Mouse (Mus musculus) thymus, adult 2 months (tissue): ENCODE data around the gene Bmper. TPM values are rescaled to one million over a fixed set of nuclear protein-coding genes. Genes with fewer than 3 reads are reported as not detected.
A peak's percentile ranks its signal among the peaks of the same experiment; 100 is the strongest.

Experiments
- DNase-seq: peaks from one replicate; pipeline ENCODE4 v3.0.0; 2021
- H3K27ac ChIP-seq: fragments of 200-500 bp; 2 replicates; pipeline ENCODE4 v1.5.1; 2012; ENCODE audit warnings: low read length, control low read depth; ENCODE audit not compliant: control insufficient read depth, insufficient read depth
- H3K27me3 ChIP-seq: fragments of 200-500 bp; 2 replicates; pipeline ENCODE4 v1.6.1; 2012; ENCODE audit warnings: mild to moderate bottlenecking, low read length, moderate library complexity, mixed read lengths; ENCODE audit not compliant: control insufficient read depth, insufficient read depth
- H3K36me3 ChIP-seq: fragments of 200-500 bp; 2 replicates; pipeline ENCODE4 v1.6.1; 2012; ENCODE audit warnings: mild to moderate bottlenecking, low read length, moderate library complexity; ENCODE audit not compliant: control insufficient read depth, insufficient read depth
- H3K4me1 ChIP-seq: fragments of 200-500 bp; replicated peaks from 2 replicates; pipeline ENCODE4 v1.6.1; 2012; ENCODE audit warnings: low read length; ENCODE audit not compliant: control insufficient read depth, insufficient read depth
- H3K4me3 ChIP-seq: fragments of 200-500 bp; 2 replicates; pipeline ENCODE4 v1.5.1; 2012; ENCODE audit warnings: mild to moderate bottlenecking, low read length, control low read depth, moderate library complexity; ENCODE audit not compliant: control insufficient read depth, insufficient read depth
- CTCF ChIP-seq: fragments of 200-500 bp; IDR thresholded peaks from 2 replicates; pipeline ENCODE4 v1.5.1; 2012; ENCODE audit warnings: mild to moderate bottlenecking, control low read depth, low read length, moderate library complexity, borderline replicate concordance; ENCODE audit not compliant: control insufficient read depth, poor library complexity, insufficient read depth; ENCODE audit errors: extremely low read depth
- POLR2A ChIP-seq: fragments of 200-500 bp; IDR thresholded peaks from 2 replicates; pipeline ENCODE4 v1.6.1; 2012; ENCODE audit warnings: mild to moderate bottlenecking, low read length, control low read depth, moderate library complexity; ENCODE audit not compliant: control insufficient read depth, poor library complexity, insufficient read depth; ENCODE audit errors: extremely low read depth
- WGBS: fragments of 180-500 bp; shearing (Covaris S2); methylation state at CpG from one replicate; pipeline ENCODE4 v1.1.7; 2018; 5-methylcytosine and 5-hydroxymethylcytosine counted together
- polyA plus RNA-seq: library from polyadenylated mRNA; depleted of rRNA; stranded (reverse); fragments of >200 nt; gene quantifications from 2 replicates; pipeline ENCODE4 v1.2.3, GENCODE M21; 2012

The Bmper gene
- polyA plus RNA-seq, 1 experiment, result 0.40 TPM

DNA sequence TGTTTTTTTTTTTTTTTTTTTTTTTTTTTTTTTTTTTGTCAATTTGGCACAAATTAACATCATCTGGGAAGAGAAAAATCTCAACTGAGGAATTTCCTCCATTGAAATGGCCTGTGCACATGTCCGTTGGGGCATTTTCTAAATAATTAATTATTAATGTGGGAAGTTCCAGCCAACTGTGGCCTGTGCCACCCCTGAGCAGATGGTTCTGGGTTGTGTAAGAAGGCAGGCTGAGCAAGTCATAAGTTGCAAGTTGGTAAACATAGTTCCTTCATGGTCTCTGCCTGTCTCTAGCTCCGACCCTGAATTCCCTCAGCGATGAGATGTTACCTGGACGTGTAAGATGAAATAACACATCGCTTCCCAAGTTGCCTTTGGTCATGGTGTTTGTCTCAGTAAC, 16.7 kb upstream of the Bmper start:
- TF ChIP-seq POLR2A, result no peak
- no peak for TF ChIP-seq CTCF
- Histone ChIP-seq H3K4me3 (no peak overlapping the region), H3K27ac (no peak overlapping the region), H3K27me3 (no peaks in the 10 kb centered on the region), H3K4me1 (no peaks in the 10 kb centered on the region), H3K36me3 (no peaks in the 10 kb centered on the region)
- 97% methylated on average over 5 of the region's 5 CpGs for WGBS
- no peak for DNase-seq

- TF ChIP-seq CTCF, result peak; percentile 83
- TF ChIP-seq POLR2A, result no peak
- DNase-seq, result peak; percentile 56
- 12% methylated on average over 11 of the region's 11 CpGs for WGBS
- Histone ChIP-seq H3K36me3 (no peaks in the 10 kb centered on the region), H3K4me3 (no peak overlapping the region), H3K4me1 (no peaks in the 10 kb centered on the region), H3K27ac (no peak overlapping the region), H3K27me3 (no peaks in the 10 kb centered on the region)
Observed at GRCm38 (mm10) chr9:23212303-23212702, 10.6 kb upstream of the Bmper start.

DNA sequence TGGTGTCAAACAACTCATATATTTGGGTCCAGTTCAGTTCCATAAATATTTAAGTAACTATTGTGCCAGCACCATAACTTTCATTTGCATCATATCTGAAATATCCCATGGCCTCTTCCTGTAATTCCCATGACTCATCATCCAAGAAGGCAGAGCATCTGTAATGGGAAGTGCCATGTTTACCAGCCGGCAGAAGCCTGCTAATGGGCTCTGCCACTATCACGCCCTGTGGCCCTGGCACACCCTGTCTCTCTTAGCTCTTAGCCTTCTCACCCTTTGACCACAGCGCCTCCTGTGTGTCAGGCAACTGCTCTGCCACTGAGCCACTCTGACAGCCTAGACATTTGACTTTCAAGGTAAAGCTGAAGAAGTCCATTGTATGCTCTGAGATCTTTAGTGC, 3.1 kb upstream of the Bmper start:
- no peak for DNase-seq
- H3K27me3 ChIP-seq, result peaks cover 11% of the 10 kb centered on the region
- H3K4me3 ChIP-seq, result no peak overlapping the region
- no peaks in the 10 kb centered on the region; the same call in 1 of the 2 replicates for H3K4me1 ChIP-seq
- TF ChIP-seq CTCF (no peak), POLR2A (no peak)
- H3K36me3 ChIP-seq, result no peaks in the 10 kb centered on the region
- H3K27ac ChIP-seq, result no peak overlapping the region
- WGBS, result 61% methylated on average over 3 of the region's 3 CpGs

DNA sequence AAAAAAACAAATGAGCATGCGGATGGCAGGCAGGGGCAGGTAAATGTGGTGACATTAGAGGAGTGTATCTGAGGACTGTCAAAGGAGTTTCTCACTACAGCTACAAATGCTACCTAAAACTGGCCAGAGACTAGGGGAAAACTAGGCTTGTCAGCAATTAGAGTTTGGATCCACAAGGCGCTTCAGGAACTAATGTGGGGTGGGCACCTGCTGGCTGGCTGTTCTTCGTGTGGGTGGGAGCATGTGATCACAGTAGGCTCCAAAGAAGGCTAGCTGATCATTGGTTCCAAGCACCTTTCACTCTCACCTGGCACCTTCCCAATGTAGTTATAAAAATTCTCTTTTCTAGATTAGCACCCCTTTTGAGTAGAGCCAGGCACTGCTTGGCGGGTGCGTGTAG, 900 bp upstream of the Bmper start:
- H3K27me3 ChIP-seq, result peaks cover 11% of the 10 kb centered on the region
- TF ChIP-seq POLR2A (no peak), CTCF (no peak)
- no peaks in the 10 kb centered on the region; the same call in 1 of the 2 replicates for H3K4me1 ChIP-seq
- no peak overlapping the region for H3K27ac ChIP-seq
- no peak for DNase-seq
- H3K36me3 ChIP-seq, result no peaks in the 10 kb centered on the region
- no peak overlapping the region for H3K4me3 ChIP-seq
- 56% methylated on average over 5 of the region's 5 CpGs for WGBS

GRCm38 (mm10) chr9:23222492-23222840, 410 bp upstream of the Bmper start:
- WGBS, result under 1% methylated on average over 26 of the region's 26 CpGs
- Histone ChIP-seq H3K27me3 (peaks cover 11% of the 10 kb centered on the region), H3K4me1 (no peaks in the 10 kb centered on the region; the same call in 1 of the 2 replicates), H3K27ac (no peak overlapping the region), H3K36me3 (no peaks in the 10 kb centered on the region), H3K4me3 (peak overlapping the region; percentile 31)
- no peak for DNase-seq
- TF ChIP-seq POLR2A (no peak), CTCF (no peak)

- Histone ChIP-seq H3K27ac (no peak overlapping the region), H3K4me1 (no peaks in the 10 kb centered on the region; the same call in 1 of the 2 replicates), H3K4me3 (0 out of 2 replicates have a peak overlapping the region, but pooled peaks have one; percentile 31), H3K36me3 (no peaks in the 10 kb centered on the region), H3K27me3 (peaks cover 11% of the 10 kb centered on the region)
- no peak for DNase-seq
- TF ChIP-seq CTCF (no peak), POLR2A (no peak)
- 9% methylated on average over 29 of the region's 29 CpGs for WGBS
Observed at GRCm38 (mm10) chr9:23223549-23224077, 737 bp downstream of the Bmper start.
